Mouse (Mus musculus) layer of hippocampus, adult 9-11 months (tissue): ENCODE results near the gene Rnf121.

ENCODE experiments used
- DNase-seq: peaks from one replicate; pipeline ENCODE4 v3.0.0; 2022

The Rnf121 gene

GRCm38 (mm10) chr7:102065046-102065891 is at the start of gene Rnf121, which contains the start of the genes Xndc1 and Xntrpc:
TSS of gene Rnf121 (minus strand) at chr7:102065469.
TSS of gene Xndc1 (plus strand) at chr7:102065511.
TSS of gene Xntrpc (plus strand) at chr7:102065713.
- peak; percentile 94 for DNase-seq

GRCm38 (mm10) chr7:102113151-102113729 is 48.0 kb upstream of the Rnf121 start:
- DNase-seq, result no peak

- no peak for DNase-seq
Measured at GRCm38 (mm10) chr7:102109746-102110145, 44.5 kb upstream of the Rnf121 start.

- no peak for DNase-seq
Measured at GRCm38 (mm10) chr7:102109171-102109570, 43.9 kb upstream of the Rnf121 start, which contains the start of gene Art5. TSS of gene Art5 (minus strand) at chr7:102109489.

GRCm38 (mm10) chr7:102108206-102108605 is 42.9 kb upstream of the Rnf121 start:
- no peak for DNase-seq

GRCm38 (mm10) chr7:102106700-102107141 is 41.5 kb upstream of the Rnf121 start:
- DNase-seq, result no peak

GRCm38 (mm10) chr7:102104126-102104525 is 38.9 kb upstream of the Rnf121 start:
- peak; percentile 42 for DNase-seq

GRCm38 (mm10) chr7:102103555-102103954 is 38.3 kb upstream of the Rnf121 start:
- no peak for DNase-seq

GRCm38 (mm10) chr7:102102696-102103095 is 37.4 kb upstream of the Rnf121 start:
- no peak for DNase-seq

- no peak for DNase-seq
Measured at GRCm38 (mm10) chr7:102102241-102102640, 37.0 kb upstream of the Rnf121 start.

GRCm38 (mm10) chr7:102101487-102101886 is 36.2 kb upstream of the Rnf121 start, which contains the start of gene Art1:
TSS of gene Art1 (plus strand) at chr7:102101743.
- no peak for DNase-seq

- DNase-seq, result no peak
Measured at GRCm38 (mm10) chr7:102100868-102101267, 35.6 kb upstream of the Rnf121 start.

- no peak for DNase-seq
Measured at GRCm38 (mm10) chr7:102099760-102100661, 34.7 kb upstream of the Rnf121 start.

GRCm38 (mm10) chr7:102087336-102087735 is 22.1 kb upstream of the Rnf121 start:
- no peak for DNase-seq

- no peak for DNase-seq
Measured at GRCm38 (mm10) chr7:102084041-102084696, 18.9 kb upstream of the Rnf121 start.

- no peak for DNase-seq
Measured at GRCm38 (mm10) chr7:102082816-102083215, 17.5 kb upstream of the Rnf121 start, which contains the start of gene Trpc2. TSS of gene Trpc2 (plus strand) at chr7:102083116.

GRCm38 (mm10) chr7:102081784-102082183 is 16.5 kb upstream of the Rnf121 start:
- DNase-seq, result no peak

- no peak for DNase-seq
Measured at GRCm38 (mm10) chr7:102080311-102080710, 15.0 kb upstream of the Rnf121 start.

- DNase-seq, result peak; percentile 27
Measured at GRCm38 (mm10) chr7:102078517-102078916, 13.2 kb upstream of the Rnf121 start.

GRCm38 (mm10) chr7:102076714-102077296 is 11.5 kb upstream of the Rnf121 start:
- no peak for DNase-seq

- no peak for DNase-seq
Measured at GRCm38 (mm10) chr7:102066363-102066762, 1.1 kb upstream of the Rnf121 start.

- DNase-seq, result no peak
Measured at GRCm38 (mm10) chr7:102064655-102065045, 619 bp downstream of the Rnf121 start.
